17 mouse cellular contexts compared by ENCODE assay signal in the genomic region with DNA sequence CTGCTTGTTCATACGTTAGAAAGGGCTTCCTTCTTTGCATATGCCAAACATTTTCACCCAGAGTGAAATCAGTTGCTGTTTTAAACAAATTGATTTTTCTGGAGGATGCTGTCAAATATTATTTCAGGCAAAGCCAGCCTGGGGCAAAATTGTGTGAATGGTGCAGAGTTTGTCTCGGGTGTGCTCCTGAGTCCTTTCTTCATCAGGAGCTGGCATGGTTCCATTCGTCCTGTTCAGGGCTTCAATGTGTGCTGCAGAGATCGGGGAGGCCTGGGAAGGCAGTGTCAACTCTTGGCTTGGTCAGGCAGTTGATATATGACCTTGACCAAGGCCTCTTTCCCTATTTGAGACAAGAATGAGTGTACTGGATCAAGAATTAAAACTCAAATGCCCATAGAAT.
DNase-seq lines count a peak whose midpoint lies in the region; ATAC-seq and TF ChIP-seq lines count a peak whose summit lies in the region.
"Had no signal": no experiment of that assay in that cellular context is flagged by ENCODE, and none has a peak within 500 bp of the region (broad histone marks: within the 10 kb centered on the region; RNA-seq: fewer than 3 reads in every experiment).

No protein-coding gene starts in this region.

- H3K4me1 ChIP-seq in forebrain, embryonic 13.5 days, result peaks cover 19% of the 10 kb centered on the region
- H3K4me1 ChIP-seq in forebrain, embryonic 11.5 days (replicated peaks; ENCODE audit: control insufficient read depth, insufficient read depth, low read length), result 0 out of 2 replicates have a peak, but pooled peaks cover 2% of the 10 kb centered on the region
- H3K4me1 ChIP-seq in forebrain, embryonic 16.5 days (replicated peaks; ENCODE audit: control insufficient read depth, insufficient read depth, low read length), result peaks cover 21% of the 10 kb centered on the region
- H3K4me1 ChIP-seq: limb, embryonic 12.5 days had no signal

- no peak for ATAC-seq in forebrain, embryonic 13.5 days
- ATAC-seq in forebrain, embryonic 11.5 days (replicated peaks; ENCODE audit: low FRiP score), result no peak
- ATAC-seq in forebrain, embryonic 16.5 days, result no peak
- ATAC-seq in granulocyte monocyte progenitor cell, adult 5-6 weeks (replicated peaks; ENCODE audit: poor library complexity, severe bottlenecking), result no peak

- H3K4me2 ChIP-seq in forebrain, embryonic 13.5 days, result no peak overlapping the region
- H3K4me2 ChIP-seq in forebrain, embryonic 11.5 days (ENCODE audit: low read depth, low read length, severe bottlenecking), result no peak overlapping the region
- peak overlapping the region; percentile 17; the same call in 1 of the 2 replicates for H3K4me2 ChIP-seq in forebrain, embryonic 16.5 days (ENCODE audit: low read length)
- H3K4me2 ChIP-seq: heart, embryonic 11.5 days; limb, embryonic 12.5 days had no signal

- no peak overlapping the region for H3K9ac ChIP-seq in forebrain, embryonic 13.5 days
- H3K9ac ChIP-seq in forebrain, embryonic 11.5 days (ENCODE audit: low read length), result no peak overlapping the region
- no peak overlapping the region for H3K9ac ChIP-seq in forebrain, embryonic 16.5 days (replicated peaks; ENCODE audit: low read depth, low read length)
- H3K9ac ChIP-seq: limb, embryonic 12.5 days; liver, embryonic 14.5 days had no signal

- TF ChIP-seq POLR2A in brain, embryonic 14.5 days (IDR thresholded peaks at IDR 0.05; ENCODE audit: borderline replicate concordance, extremely low read depth, insufficient read depth, insufficient read length, poor library complexity, severe bottlenecking), result no peak

- intact Hi-C loops in left cerebral cortex, postnatal 4 days (cut with DNase I), result loop anchor here (5.0 kb wide), 1 partner anchor 42 kb away; no protein-coding TSS in a partner anchor

- H3K36me3 ChIP-seq in forebrain, embryonic 13.5 days (ENCODE audit: poor library complexity, severe bottlenecking), result no peaks in the 10 kb centered on the region
- H3K36me3 ChIP-seq in forebrain, embryonic 11.5 days (ENCODE audit: control insufficient read depth, insufficient read depth, low read length), result no peaks in the 10 kb centered on the region
- H3K36me3 ChIP-seq in forebrain, embryonic 16.5 days (ENCODE audit: control insufficient read depth, insufficient read depth), result no peaks in the 10 kb centered on the region
- H3K36me3 ChIP-seq: limb, embryonic 12.5 days had no signal

- WGBS in forebrain, embryonic 13.5 days, result 51% methylated on average over 4 of the region's 4 CpGs
- 77% methylated on average over 4 of the region's 4 CpGs for WGBS in forebrain, embryonic 11.5 days
- WGBS in forebrain, embryonic 16.5 days, result 22% methylated on average over 4 of the region's 4 CpGs

- peak overlapping the region; percentile 89 for H3K27ac ChIP-seq in forebrain, embryonic 13.5 days
- no peak overlapping the region for H3K27ac ChIP-seq in forebrain, embryonic 11.5 days (ENCODE audit: low read depth, low read length)
- H3K27ac ChIP-seq in forebrain, embryonic 16.5 days (ENCODE audit: low read length), result peak overlapping the region; percentile 97
- H3K27ac ChIP-seq: limb, embryonic 12.5 days; liver, embryonic 14.5 days had no signal

- no peak overlapping the region for H3K4me3 ChIP-seq in forebrain, embryonic 13.5 days
- no peak overlapping the region for H3K4me3 ChIP-seq in forebrain, embryonic 11.5 days (ENCODE audit: low read depth, low read length)
- H3K4me3 ChIP-seq in forebrain, embryonic 16.5 days (replicated peaks; ENCODE audit: low read length), result no peak overlapping the region
- H3K4me3 ChIP-seq: limb, embryonic 12.5 days had no signal

- no peaks in the 10 kb centered on the region for H3K9me3 ChIP-seq in forebrain, embryonic 13.5 days (replicated peaks)
- no peaks in the 10 kb centered on the region for H3K9me3 ChIP-seq in forebrain, embryonic 11.5 days (ENCODE audit: control insufficient read depth, low read length)
- H3K9me3 ChIP-seq in forebrain, embryonic 16.5 days (ENCODE audit: control insufficient read depth, low read length), result no peaks in the 10 kb centered on the region
- H3K9me3 ChIP-seq: limb, embryonic 12.5 days had no signal

- H3K27me3 ChIP-seq in forebrain, embryonic 13.5 days, result no peaks in the 10 kb centered on the region
- no peaks in the 10 kb centered on the region for H3K27me3 ChIP-seq in forebrain, embryonic 11.5 days (ENCODE audit: control insufficient read depth, insufficient read depth, low read length)
- H3K27me3 ChIP-seq in forebrain, embryonic 16.5 days (replicated peaks; ENCODE audit: control insufficient read depth, insufficient read depth, low read length), result no peaks in the 10 kb centered on the region

- no peak for DNase-seq in forebrain, embryonic 11.5 days (ENCODE audit: low spot score)
- peak; percentile 48 for DNase-seq in left cerebral cortex, postnatal 4 days
- DNase-seq in left cerebral cortex, adult 9 months (ENCODE audit: low spot score in 2 of 2), result no peak
- DNase-seq in brain, embryonic 14.5 days (ENCODE audit: low read depth), result peak; percentile 65
- DNase-seq in adrenal gland, adult 8-10 months, result no peak
- DNase-seq: B cell, adult 2 months; gastrocnemius, postnatal 25 days; kidney, adult 2 months; kidney, postnatal 25 days; lung, postnatal 14 days; thymus, adult 18-20 months had no signal

- TF ChIP-seq CTCF in brain, embryonic 14.5 days (IDR thresholded peaks at IDR 0.05; ENCODE audit: borderline replicate concordance, extremely low read depth, insufficient read depth, insufficient read length), result no peak

Comparison
In these comparisons a context has a peak if more than half of its experiments do, and no peak if none do; other contexts are left out.
1. DNase-seq: peak in left cerebral cortex, postnatal 4 days (single experiment) and brain, embryonic 14.5 days (single experiment); none in forebrain, embryonic 11.5 days (single experiment), left cerebral cortex, adult 9 months (0 of 2) and adrenal gland, adult 8-10 months (single experiment).